Mouse (Mus musculus) embryonic facial prominence, embryonic 12.5 days (tissue): Measurements from ENCODE around the gene Prdx2. TPM values are rescaled to one million over a fixed set of nuclear protein-coding genes. Genes with fewer than 3 reads are reported as not detected.

ENCODE experiments used
- ATAC-seq: fragments of 200-750 bp; cut with Nextera tagmentation; 2 replicates; pipeline ENCODE4 v1.8.0; 2017; ENCODE audit not compliant: insufficient number of reproducible peaks, insufficient read depth, low FRiP score, low TSS enrichment
- H3K27ac ChIP-seq: fragments of 300-500 bp; sonication (generic); 2 replicates; pipeline ENCODE4 v1.5.1; 2016; ENCODE audit warnings: mild to moderate bottlenecking
- H3K27me3 ChIP-seq: fragments of 300-500 bp; sonication (generic); 2 replicates; pipeline ENCODE4 v1.6.1; 2016; ENCODE audit warnings: mild to moderate bottlenecking, moderate library complexity
- H3K36me3 ChIP-seq: fragments of 300-500 bp; sonication (generic); 2 replicates; pipeline ENCODE4 v1.6.1; 2016; ENCODE audit warnings: mild to moderate bottlenecking
- H3K4me1 ChIP-seq: fragments of 300-500 bp; sonication (generic); 2 replicates; pipeline ENCODE4 v1.6.1; 2016
- H3K4me2 ChIP-seq: fragments of 300-500 bp; sonication (generic); replicated peaks from 2 replicates; pipeline ENCODE4 v1.6.1; 2016; ENCODE audit warnings: mild to moderate bottlenecking, moderate library complexity
- H3K4me3 ChIP-seq: fragments of 300-500 bp; sonication (generic); 2 replicates; pipeline ENCODE4 v1.5.1; 2016; ENCODE audit warnings: mild to moderate bottlenecking
- H3K9ac ChIP-seq: fragments of 300-500 bp; sonication (generic); 2 replicates; pipeline ENCODE4 v1.6.1; 2016; ENCODE audit warnings: mild to moderate bottlenecking, moderate library complexity
- H3K9me3 ChIP-seq: fragments of 300-500 bp; sonication (generic); 2 replicates; pipeline ENCODE4 v1.6.1; 2016; ENCODE audit warnings: mild to moderate bottlenecking, moderate library complexity
- WGBS: fragments of 180-500 bp; shearing (Covaris S2); methylation state at CpG from one replicate; pipeline ENCODE4 v1.1.7; 2016; 5-methylcytosine and 5-hydroxymethylcytosine counted together
- polyA plus RNA-seq: library from polyadenylated mRNA; unstranded; fragments of >200 nt; fragmentation: Nextera tagmentation; extraction: Ambion mirVana; gene quantifications from 2 replicates; pipeline ENCODE4 v1.2.1, GENCODE M21; 2016

The Prdx2 gene
- polyA plus RNA-seq, 1 experiment from 2014 or later = 1,038 TPM

GRCm38 (mm10) chr8:84974543-84975142 lies 5.3 kb downstream of the Prdx2 start:
- no peak overlapping the region for H3K4me3 ChIP-seq
- WGBS = 80% methylated on average over 8 of the region's 8 CpGs
- peaks cover 35% of the 10 kb centered on the region for H3K36me3 ChIP-seq
- H3K9me3 ChIP-seq = no peaks in the 10 kb centered on the region
- no peak for ATAC-seq
- H3K4me1 ChIP-seq = peaks cover 46% of the 10 kb centered on the region
- no peak overlapping the region for H3K4me2 ChIP-seq
- H3K9ac ChIP-seq = no peak overlapping the region
- H3K27ac ChIP-seq = no peak overlapping the region
- H3K27me3 ChIP-seq = peaks cover 27% of the 10 kb centered on the region

- ATAC-seq = no peak
- Histone ChIP-seq H3K4me1 (peaks cover 52% of the 10 kb centered on the region), H3K27me3 (peaks cover 31% of the 10 kb centered on the region), H3K9me3 (no peaks in the 10 kb centered on the region), H3K4me2 (peak overlapping the region; percentile 98), H3K36me3 (peaks cover 35% of the 10 kb centered on the region), H3K4me3 (peak overlapping the region; percentile 50), H3K27ac (peak overlapping the region; percentile 70; the same call in 1 of the 2 replicates), H3K9ac (no peak overlapping the region; the same call in 1 of the 2 replicates)
- 32% methylated on average over 7 of the region's 7 CpGs for WGBS
Observed at GRCm38 (mm10) chr8:84975434-84975833, 6.0 kb downstream of the Prdx2 start.

GRCm38 (mm10) chr8:84976031-84976762 lies 6.8 kb downstream of the Prdx2 start:
- peaks cover 27% of the 10 kb centered on the region for H3K36me3 ChIP-seq
- peaks cover 52% of the 10 kb centered on the region for H3K4me1 ChIP-seq
- WGBS = under 1% methylated on average over 61 of the region's 61 CpGs
- H3K27me3 ChIP-seq = peaks cover 33% of the 10 kb centered on the region
- H3K4me3 ChIP-seq = peak overlapping the region; percentile 50
- H3K9ac ChIP-seq = peak overlapping the region; percentile 49
- peak; percentile 50 for ATAC-seq
- no peaks in the 10 kb centered on the region for H3K9me3 ChIP-seq
- peak overlapping the region; percentile 98 for H3K4me2 ChIP-seq
- peak overlapping the region; percentile 70 for H3K27ac ChIP-seq

- Histone ChIP-seq H3K4me1 (peaks cover 55% of the 10 kb centered on the region), H3K9ac (peak overlapping the region; percentile 53; the same call in 1 of the 2 replicates), H3K4me2 (peak overlapping the region; percentile 98), H3K27ac (0 out of 2 replicates have a peak overlapping the region, but pooled peaks have one; percentile 54), H3K9me3 (no peaks in the 10 kb centered on the region), H3K4me3 (peak overlapping the region; percentile 50), H3K36me3 (peaks cover 20% of the 10 kb centered on the region), H3K27me3 (peaks cover 33% of the 10 kb centered on the region)
- no peak for ATAC-seq
- 3% methylated on average over 25 of the region's 25 CpGs for WGBS
Observed at GRCm38 (mm10) chr8:84976763-84977434, 7.5 kb downstream of the Prdx2 start.

GRCm38 (mm10) chr8:84977435-84978247 lies 8.3 kb downstream of the Prdx2 start:
- H3K4me1 ChIP-seq = peaks cover 56% of the 10 kb centered on the region
- ATAC-seq = no peak
- no peaks in the 10 kb centered on the region for H3K9me3 ChIP-seq
- peak overlapping the region; percentile 54; the same call in 1 of the 2 replicates for H3K27ac ChIP-seq
- peaks cover 13% of the 10 kb centered on the region for H3K36me3 ChIP-seq
- peaks cover 33% of the 10 kb centered on the region for H3K27me3 ChIP-seq
- peak overlapping the region; percentile 53 for H3K9ac ChIP-seq
- 1% methylated on average over 70 of the region's 70 CpGs for WGBS
- peak overlapping the region; percentile 98 for H3K4me2 ChIP-seq
- peak overlapping the region; percentile 50 for H3K4me3 ChIP-seq

- H3K4me1 ChIP-seq = peaks cover 56% of the 10 kb centered on the region
- peak within 1 kb of the TSS; percentile 50 for H3K4me3 ChIP-seq
- WGBS = under 1% methylated on average over 63 of the region's 63 CpGs
- no peaks in the 10 kb centered on the region for H3K9me3 ChIP-seq
- H3K9ac ChIP-seq = peak within 1 kb of the TSS; percentile 53
- H3K36me3 ChIP-seq = peaks cover 6% of the 10 kb centered on the region
- no peak for ATAC-seq
- H3K27me3 ChIP-seq = peaks cover 33% of the 10 kb centered on the region
- H3K4me2 ChIP-seq = peak within 1 kb of the TSS; percentile 98
- H3K27ac ChIP-seq = peak within 1 kb of the TSS; percentile 54; the same call in 1 of the 2 replicates
Observed at GRCm38 (mm10) chr8:84978248-84978940, 9.0 kb downstream of the Prdx2 start, which contains the start of gene Junb. Gene Junb (minus strand): TSS chr8:84978718.

GRCm38 (mm10) chr8:84979599-84980421 lies 10.4 kb downstream of the Prdx2 start:
- peak overlapping the region; percentile 34 for H3K4me3 ChIP-seq
- no peaks in the 10 kb centered on the region for H3K36me3 ChIP-seq
- H3K27me3 ChIP-seq = peaks cover 36% of the 10 kb centered on the region
- peak overlapping the region; percentile 60; the same call in 1 of the 2 replicates for H3K27ac ChIP-seq
- 2% methylated on average over 42 of the region's 42 CpGs for WGBS
- peak overlapping the region; percentile 98 for H3K4me2 ChIP-seq
- peak; percentile 50 for ATAC-seq
- peaks cover 64% of the 10 kb centered on the region for H3K4me1 ChIP-seq
- H3K9me3 ChIP-seq = no peaks in the 10 kb centered on the region
- H3K9ac ChIP-seq = peak overlapping the region; percentile 27; the same call in 1 of the 2 replicates

GRCm38 (mm10) chr8:84980622-84981358 lies 11.4 kb downstream of the Prdx2 start:
- peaks cover 68% of the 10 kb centered on the region for H3K4me1 ChIP-seq
- no peaks in the 10 kb centered on the region for H3K36me3 ChIP-seq
- no peak overlapping the region for H3K9ac ChIP-seq
- peak overlapping the region; percentile 60 for H3K27ac ChIP-seq
- peak overlapping the region; percentile 34; the same call in 1 of the 2 replicates for H3K4me3 ChIP-seq
- no peaks in the 10 kb centered on the region for H3K9me3 ChIP-seq
- no peak for ATAC-seq
- 26% methylated on average over 11 of the region's 11 CpGs for WGBS
- peaks cover 39% of the 10 kb centered on the region for H3K27me3 ChIP-seq
- H3K4me2 ChIP-seq = peak overlapping the region; percentile 98

- ATAC-seq = no peak
- WGBS = 73% methylated on average over 14 of the region's 15 CpGs
- Histone ChIP-seq H3K27me3 (peaks cover 46% of the 10 kb centered on the region), H3K9me3 (no peaks in the 10 kb centered on the region), H3K27ac (no peak overlapping the region), H3K4me1 (peaks cover 68% of the 10 kb centered on the region), H3K9ac (no peak overlapping the region), H3K4me2 (no peak overlapping the region; the same call in 1 of the 2 replicates), H3K4me3 (no peak overlapping the region), H3K36me3 (no peaks in the 10 kb centered on the region)
Observed at GRCm38 (mm10) chr8:84981644-84982498, 12.5 kb downstream of the Prdx2 start.
